Mouse (Mus musculus): ENCODE measurements around the gene Smpd3.

The Smpd3 gene

GRCm38 (mm10) chr8:106337852-106338521 lies at the start of gene Smpd3:
TSS of gene Smpd3 (minus strand) at chr8:106337988.
- peak; percentile 99 for DNase-seq (ENCODE audit: low spot score in 2 of 2)

DNA sequence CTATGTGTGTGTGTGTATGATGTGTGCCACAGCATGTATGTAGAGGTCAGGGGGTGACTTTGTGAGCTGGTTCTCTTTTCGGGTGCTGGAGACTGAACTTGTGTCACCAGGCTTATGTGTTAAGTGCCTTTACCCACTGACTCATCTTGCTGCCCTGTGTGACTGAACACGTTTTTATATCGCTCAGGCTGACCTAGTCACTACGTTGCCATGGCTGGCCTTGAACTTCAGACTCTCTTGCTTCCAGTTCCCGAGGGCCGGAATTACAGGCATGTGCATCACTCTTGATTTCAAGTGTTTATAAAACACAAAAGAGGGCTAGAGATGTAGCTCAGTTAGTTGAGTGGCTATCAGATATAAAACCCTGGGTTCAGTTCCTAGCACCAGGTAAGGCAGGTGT lies 43.2 kb upstream of the Smpd3 start:
- DNase-seq (ENCODE audit: low spot score in 2 of 2): no peak

DNA sequence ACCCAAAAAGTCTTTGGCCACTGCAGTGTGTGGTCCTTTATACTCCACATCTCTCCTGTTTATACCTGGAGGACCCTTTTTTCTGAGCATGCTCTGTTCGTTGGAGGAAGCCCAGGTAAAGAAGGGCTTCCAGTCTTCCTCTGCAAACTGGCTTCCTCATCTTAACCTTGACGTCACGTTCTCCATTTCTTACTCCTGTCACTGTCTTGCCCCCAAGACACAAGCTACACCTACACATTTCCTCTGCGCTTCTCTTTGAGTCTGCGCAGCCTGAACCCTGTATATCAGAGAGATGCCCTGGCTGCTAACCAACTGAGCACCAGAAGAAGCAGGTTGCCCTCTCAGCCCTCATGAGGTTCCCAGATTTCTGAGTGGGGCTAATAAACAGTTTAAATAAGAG lies 41.6 kb upstream of the Smpd3 start:
- DNase-seq (ENCODE audit: low spot score in 2 of 2): no peak

GRCm38 (mm10) chr8:106378501-106379048 lies 40.8 kb upstream of the Smpd3 start:
- DNase-seq (ENCODE audit: low spot score in 2 of 2): no peak

DNA sequence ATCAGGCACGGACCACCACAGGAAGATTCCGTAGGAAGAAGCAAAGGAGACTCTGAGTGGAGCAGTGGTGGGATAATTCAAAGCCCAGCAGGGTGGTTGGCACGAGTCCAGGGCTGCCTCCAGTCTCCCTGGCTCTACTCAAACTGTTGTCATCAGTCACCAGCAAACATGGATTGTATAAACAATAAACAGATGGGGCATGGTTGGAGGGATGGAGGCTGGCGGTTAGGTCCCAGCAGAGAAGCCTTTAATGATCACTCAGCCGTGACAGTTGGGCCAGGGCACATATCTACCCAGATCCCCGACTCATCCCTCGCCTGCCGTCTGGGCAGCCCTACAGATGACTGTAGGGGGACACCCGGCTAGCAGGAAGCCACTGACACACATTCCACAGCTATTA lies 39.1 kb upstream of the Smpd3 start:
- no peak for DNase-seq (ENCODE audit: low spot score in 2 of 2)

DNA sequence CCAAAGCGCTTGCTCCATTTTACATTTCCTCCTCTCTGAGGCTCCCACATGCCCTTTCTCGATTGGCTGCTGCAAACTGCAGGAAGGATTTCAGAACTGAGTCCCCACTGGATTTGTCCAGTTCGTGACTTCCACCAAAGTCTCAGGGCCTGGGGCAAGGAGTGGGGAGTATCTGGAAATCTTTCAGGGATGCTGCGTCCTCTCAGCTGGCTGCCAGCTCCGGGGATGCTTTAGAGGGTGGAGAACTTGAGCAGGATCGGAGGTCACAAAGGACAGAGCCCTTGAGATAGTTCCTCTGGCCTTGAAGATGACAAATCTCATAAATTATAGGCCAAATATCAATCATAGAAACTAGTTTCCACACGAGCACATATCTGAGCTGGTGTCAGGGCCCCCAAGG lies 38.2 kb upstream of the Smpd3 start:
- no peak for DNase-seq (ENCODE audit: low spot score in 2 of 2)

GRCm38 (mm10) chr8:106369069-106369468 lies 31.3 kb upstream of the Smpd3 start:
- DNase-seq (ENCODE audit: low spot score in 2 of 2): no peak

- no peak for DNase-seq (ENCODE audit: low spot score in 2 of 2)
Observed at GRCm38 (mm10) chr8:106368501-106368900, 30.7 kb upstream of the Smpd3 start.

DNA sequence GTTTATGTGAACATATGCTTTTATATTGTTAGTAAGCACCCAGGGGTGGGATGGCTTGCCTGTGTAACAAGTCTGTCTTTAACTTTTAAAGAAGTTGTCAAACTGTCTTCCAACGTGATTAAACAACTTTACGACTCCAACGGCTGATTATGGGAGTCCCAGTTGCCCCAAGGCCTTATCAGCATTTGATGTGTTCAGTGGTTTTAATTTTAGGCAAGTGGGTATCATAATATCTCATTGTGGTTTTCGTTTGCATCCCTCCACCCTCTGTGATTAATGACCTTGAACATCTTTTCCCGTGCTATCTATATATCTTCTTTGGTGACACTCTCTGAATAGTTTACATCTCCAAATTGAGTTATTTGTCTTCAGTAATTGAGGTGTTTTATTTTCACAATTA lies 27.0 kb upstream of the Smpd3 start:
- DNase-seq (ENCODE audit: low spot score in 2 of 2): no peak

- no peak for DNase-seq (ENCODE audit: low spot score in 2 of 2)
Observed at GRCm38 (mm10) chr8:106364278-106364677, 26.5 kb upstream of the Smpd3 start.

DNA sequence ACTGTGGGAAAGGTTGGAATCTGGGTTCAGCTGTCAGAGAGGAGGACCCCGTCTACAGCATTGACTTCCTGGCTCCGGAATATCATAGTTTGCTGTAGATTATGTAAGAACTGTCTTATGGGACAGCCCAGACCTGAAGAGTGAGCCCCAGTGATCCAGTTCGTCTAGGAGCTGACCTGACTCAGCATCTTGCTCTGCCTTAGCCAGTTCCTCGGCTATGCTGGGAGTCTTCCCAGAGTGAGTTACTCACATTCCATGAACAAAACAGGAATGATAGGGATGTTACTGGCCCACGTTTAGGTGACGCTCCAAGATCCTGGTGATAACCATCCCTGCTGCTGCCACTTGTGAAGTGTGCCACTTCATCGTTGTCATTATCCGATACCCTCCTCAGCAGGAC lies 25.5 kb upstream of the Smpd3 start:
- no peak for DNase-seq (ENCODE audit: low spot score in 2 of 2)

DNA sequence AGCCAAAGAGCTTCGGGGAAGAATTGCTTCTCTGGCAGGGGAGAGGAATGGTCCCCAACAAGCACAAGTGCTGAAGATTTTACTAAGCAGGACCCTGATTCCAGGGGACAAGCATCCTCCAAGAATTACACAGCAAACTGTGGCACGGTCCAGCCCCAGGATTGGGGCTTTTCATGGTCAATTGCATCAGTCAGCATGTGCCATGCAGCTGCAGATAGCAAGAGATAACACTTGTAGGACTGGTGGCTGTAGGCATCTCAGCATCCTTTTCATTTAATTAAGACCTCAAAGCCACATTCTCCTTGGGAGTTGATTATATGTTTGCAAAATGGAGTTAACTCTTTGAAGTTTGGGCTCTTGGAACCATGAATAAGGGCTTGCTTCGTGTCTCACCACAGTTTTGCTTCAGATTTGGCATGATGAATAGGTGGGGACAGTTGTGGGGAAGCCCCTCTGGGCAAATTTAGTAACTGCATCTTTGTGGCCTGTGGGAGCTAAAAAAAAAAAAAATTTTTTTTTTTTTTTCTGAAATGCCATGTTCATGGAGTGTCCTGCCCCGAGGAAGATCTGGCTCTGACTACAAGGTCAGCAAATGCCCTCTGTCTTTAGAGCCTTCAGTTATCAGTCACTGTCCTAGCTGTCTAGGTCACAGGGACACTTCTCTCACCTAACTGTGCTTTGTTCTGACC lies 22.0 kb upstream of the Smpd3 start:
- no peak for DNase-seq (ENCODE audit: low spot score in 2 of 2)

GRCm38 (mm10) chr8:106351135-106351534 lies 13.3 kb upstream of the Smpd3 start:
- DNase-seq (ENCODE audit: low spot score in 2 of 2): no peak

GRCm38 (mm10) chr8:106349398-106349797 lies 11.6 kb upstream of the Smpd3 start:
- DNase-seq (ENCODE audit: low spot score in 2 of 2): no peak

DNA sequence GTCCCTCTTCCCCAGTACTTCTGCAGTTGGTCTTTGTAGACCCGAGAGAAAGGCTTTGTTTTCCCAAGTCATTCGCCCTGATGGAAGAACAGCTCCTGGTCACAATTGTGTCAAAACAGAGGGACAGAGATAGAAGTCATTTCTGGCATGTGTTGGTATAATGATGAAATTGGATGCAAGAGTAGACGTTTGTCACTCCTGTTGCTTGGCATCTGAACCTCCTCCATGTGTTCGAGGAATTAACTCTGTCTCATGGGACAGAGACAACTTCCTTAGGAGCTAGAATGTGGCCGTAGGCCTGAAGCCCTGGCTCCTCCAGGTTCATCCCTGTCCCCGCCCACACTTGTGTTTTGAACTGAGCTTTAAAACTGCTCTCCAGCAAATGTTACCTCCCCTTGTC lies 8.3 kb upstream of the Smpd3 start:
- DNase-seq (ENCODE audit: low spot score in 2 of 2): no peak

GRCm38 (mm10) chr8:106343471-106343870 lies 5.7 kb upstream of the Smpd3 start:
- DNase-seq (ENCODE audit: low spot score in 2 of 2): no peak

GRCm38 (mm10) chr8:106342828-106343227 lies 5.0 kb upstream of the Smpd3 start:
- DNase-seq (ENCODE audit: low spot score in 2 of 2): no peak

- no peak for DNase-seq (ENCODE audit: low spot score in 2 of 2)
Observed at GRCm38 (mm10) chr8:106338741-106339209, 987 bp upstream of the Smpd3 start.

- DNase-seq (ENCODE audit: low spot score in 2 of 2): peak; percentile 70 to 72
Observed at GRCm38 (mm10) chr8:106336561-106336960, 1.2 kb downstream of the Smpd3 start.

GRCm38 (mm10) chr8:106336031-106336430 lies 1.8 kb downstream of the Smpd3 start:
- no peak for DNase-seq (ENCODE audit: low spot score in 2 of 2)

GRCm38 (mm10) chr8:106335196-106335595 lies 2.6 kb downstream of the Smpd3 start:
- DNase-seq (ENCODE audit: low spot score in 2 of 2): no peak

- no peak for DNase-seq (ENCODE audit: low spot score in 2 of 2)
Observed at GRCm38 (mm10) chr8:106333346-106333745, 4.4 kb downstream of the Smpd3 start.

DNA sequence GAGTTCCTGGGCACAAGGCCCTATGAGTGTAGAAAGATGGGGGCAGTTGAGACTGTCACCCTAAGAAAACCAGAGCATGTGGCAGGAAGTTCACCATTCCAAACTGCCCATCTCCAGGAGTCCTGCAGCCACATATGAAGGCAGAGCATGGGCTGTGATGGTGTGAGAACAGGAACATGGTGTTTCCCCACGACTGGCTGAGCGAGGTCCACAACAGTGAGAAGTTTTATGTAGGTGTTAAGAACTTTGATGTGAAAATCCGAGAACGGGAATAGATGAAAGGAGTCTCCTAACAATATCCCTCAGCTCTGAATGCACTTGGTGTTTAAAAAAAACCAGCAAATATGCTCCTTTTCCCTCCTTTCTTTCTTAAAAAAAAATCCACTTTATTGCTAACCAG lies 5.3 kb downstream of the Smpd3 start:
- no peak for DNase-seq (ENCODE audit: low spot score in 2 of 2)

All from frontal cortex, postnatal 36 days (tissue).